Mouse (Mus musculus) forebrain, embryonic 10.5 days (tissue): Measurements from ENCODE around the gene Pfpl. TPM values are rescaled to one million over a fixed set of nuclear protein-coding genes. Genes with fewer than 3 reads are reported as not detected.

Experiments
- DNase-seq: peaks from one replicate; pipeline ENCODE4 v3.0.0-alpha.2; 2017; ENCODE audit warnings: low spot score; ENCODE audit errors: extremely low spot score
- H3K27ac ChIP-seq: fragments of 300-500 bp; sonication (generic); 2 replicates; pipeline ENCODE4 v1.5.1; 2016; ENCODE audit warnings: mild to moderate bottlenecking
- H3K27me3 ChIP-seq: fragments of 300-500 bp; sonication (generic); 2 replicates; pipeline ENCODE4 v1.6.1; 2016; ENCODE audit warnings: mild to moderate bottlenecking; ENCODE audit not compliant: poor library complexity, severe bottlenecking
- H3K36me3 ChIP-seq: fragments of 300-500 bp; sonication (generic); replicated peaks from 2 replicates; pipeline ENCODE4 v1.6.1; 2016; ENCODE audit warnings: mild to moderate bottlenecking, moderate library complexity
- H3K4me1 ChIP-seq: fragments of 300-500 bp; sonication (generic); 2 replicates; pipeline ENCODE4 v1.6.1; 2016
- H3K4me3 ChIP-seq: fragments of 300-500 bp; sonication (generic); 2 replicates; pipeline ENCODE4 v1.5.1; 2016; ENCODE audit warnings: mild to moderate bottlenecking, moderate library complexity
- H3K9me3 ChIP-seq: fragments of 300-500 bp; sonication (generic); 2 replicates; pipeline ENCODE4 v1.6.1; 2016; ENCODE audit warnings: mild to moderate bottlenecking, moderate library complexity
- WGBS: fragments of 180-500 bp; shearing (Covaris S2); methylation state at CpG from one replicate; pipeline ENCODE4 v1.1.7; 2016; 5-methylcytosine and 5-hydroxymethylcytosine counted together
- polyA plus RNA-seq: library from polyadenylated mRNA; unstranded; fragments of >200 nt; fragmentation: Nextera tagmentation; extraction: Ambion mirVana; gene quantifications from 2 replicates; pipeline ENCODE4 v1.2.1, GENCODE M21; 2016

The Pfpl gene
- polyA plus RNA-seq, 1 experiment from 2014 or later = not detected

GRCm38 (mm10) chr19:12442560-12442959, 14.9 kb downstream of the Pfpl start:
- Histone ChIP-seq H3K36me3 (no peaks in the 10 kb centered on the region), H3K27me3 (no peaks in the 10 kb centered on the region), H3K27ac (no peak overlapping the region), H3K4me3 (no peak overlapping the region), H3K4me1 (no peaks in the 10 kb centered on the region), H3K9me3 (no peaks in the 10 kb centered on the region)
- DNase-seq = no peak
- 90% methylated on average over 4 of the region's 4 CpGs for WGBS

DNA sequence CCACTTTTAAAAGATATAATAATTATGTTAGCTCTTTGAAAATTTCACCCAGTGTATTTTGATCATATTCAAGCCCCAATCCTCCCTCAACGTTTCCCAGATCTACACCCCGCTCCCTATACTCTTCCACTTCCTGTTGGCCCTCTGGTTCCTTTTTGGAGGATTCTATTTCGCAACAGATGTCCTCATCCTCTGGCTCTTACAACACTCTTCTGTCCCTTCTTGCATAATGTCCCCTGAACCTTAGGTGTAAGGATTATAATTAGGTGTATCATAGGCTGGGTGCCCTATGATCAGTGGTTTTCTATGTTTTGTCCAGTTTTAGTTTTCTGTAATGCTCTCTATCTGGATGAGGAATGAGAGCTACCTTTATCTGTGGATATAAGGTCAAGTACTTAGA, 17.3 kb downstream of the Pfpl start:
- H3K4me3 ChIP-seq = no peak overlapping the region
- H3K36me3 ChIP-seq = no peaks in the 10 kb centered on the region
- no peak for DNase-seq
- no peaks in the 10 kb centered on the region for H3K4me1 ChIP-seq
- H3K9me3 ChIP-seq = no peaks in the 10 kb centered on the region
- no peaks in the 10 kb centered on the region for H3K27me3 ChIP-seq
- WGBS = 87% methylated on average over 3 of the region's 3 CpGs
- no peak overlapping the region for H3K27ac ChIP-seq

DNA sequence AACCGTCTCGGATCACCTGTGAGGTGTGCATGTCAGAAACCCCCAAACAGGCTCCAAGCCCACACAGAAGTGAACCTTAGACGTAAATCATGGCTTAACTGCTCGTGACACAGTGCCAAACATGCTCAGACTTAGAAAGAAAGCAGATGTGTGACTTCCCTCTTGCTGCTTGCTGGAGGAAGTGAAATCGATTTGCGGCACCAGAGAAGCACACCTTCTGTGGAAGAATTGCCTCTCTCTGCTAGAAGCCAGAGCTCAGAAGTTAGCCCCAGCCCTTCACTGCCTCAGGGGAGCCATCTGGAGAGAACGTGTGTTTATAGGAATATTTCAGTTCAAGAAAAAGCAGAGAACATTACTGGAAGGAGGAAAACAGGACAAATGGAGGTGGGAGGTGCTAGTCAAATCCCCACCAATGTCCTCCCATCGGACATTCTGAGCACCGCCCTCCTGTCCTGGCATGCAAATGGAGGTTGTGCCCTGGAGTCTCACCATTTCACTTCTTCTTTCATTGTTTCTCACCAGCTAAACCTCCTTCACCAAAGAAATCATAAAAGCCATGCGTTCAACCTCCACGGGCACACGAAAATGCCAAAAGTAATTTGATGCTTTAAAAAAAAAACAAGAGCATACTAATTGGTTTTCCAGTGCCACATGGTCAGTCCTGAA, 29.8 kb downstream of the Pfpl start:
- Histone ChIP-seq H3K4me1 (no peaks in the 10 kb centered on the region), H3K4me3 (no peak overlapping the region), H3K27ac (no peak overlapping the region), H3K27me3 (no peaks in the 10 kb centered on the region), H3K9me3 (no peaks in the 10 kb centered on the region), H3K36me3 (no peaks in the 10 kb centered on the region)
- WGBS = 88% methylated on average over 12 of the region's 12 CpGs
- DNase-seq = peak; percentile 12

GRCm38 (mm10) chr19:12459516-12459915, 31.8 kb downstream of the Pfpl start:
- Histone ChIP-seq H3K9me3 (no peaks in the 10 kb centered on the region), H3K27ac (no peak overlapping the region), H3K4me1 (peaks cover 16% of the 10 kb centered on the region), H3K4me3 (no peak overlapping the region), H3K36me3 (no peaks in the 10 kb centered on the region), H3K27me3 (no peaks in the 10 kb centered on the region)
- WGBS = 91% methylated on average over 4 of the region's 4 CpGs
- DNase-seq = no peak

DNA sequence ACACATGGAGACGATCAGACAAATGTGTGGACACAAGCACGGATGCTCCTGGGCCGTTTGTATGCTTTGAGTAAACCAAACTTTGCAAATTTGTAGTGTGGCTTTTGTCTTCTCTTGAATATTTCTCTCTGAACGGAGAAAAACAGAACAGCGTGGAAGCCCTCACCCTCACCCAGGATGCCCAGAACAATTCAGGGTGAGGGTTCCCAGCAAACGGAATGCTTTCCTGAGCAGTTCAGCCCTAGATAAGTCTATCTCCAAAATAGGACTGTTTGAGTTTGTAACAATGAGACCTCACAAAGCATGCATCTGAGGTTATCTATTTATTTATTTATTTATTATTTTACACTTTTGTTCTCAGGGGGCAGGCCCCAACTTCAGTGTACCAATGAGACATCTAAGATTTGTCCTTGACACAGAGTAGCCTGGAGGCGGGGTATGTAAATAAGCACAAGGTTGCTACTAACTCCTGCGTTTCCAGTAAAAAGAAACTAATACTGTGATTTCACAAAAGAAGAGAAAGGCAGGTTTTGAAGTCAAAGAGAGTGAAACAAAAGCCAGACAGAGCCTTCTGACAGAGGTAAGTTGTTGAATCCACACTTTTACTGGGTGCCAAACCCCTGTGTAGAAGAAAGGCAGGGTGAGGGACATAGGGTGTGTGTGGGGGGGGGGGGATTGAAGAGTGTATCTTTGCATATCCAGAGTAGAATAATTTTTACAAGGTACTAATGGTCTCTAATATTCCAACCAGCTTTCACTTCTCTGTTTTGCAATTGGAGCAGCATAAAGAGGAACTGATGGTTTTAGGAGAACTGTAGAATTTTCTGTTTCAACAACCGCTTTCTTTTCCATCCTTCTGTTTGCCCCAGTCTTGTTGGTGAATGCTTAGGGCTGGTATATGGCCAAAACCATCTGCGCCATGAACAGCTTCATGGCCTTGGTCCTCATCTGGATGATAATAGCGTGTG, 32.9 kb downstream of the Pfpl start, which contains the start of gene Mpeg1:
Gene Mpeg1, plus strand, starts transcription at position 498 of the 968 bp plus-strand sequence.
- no peaks in the 10 kb centered on the region for H3K27me3 ChIP-seq
- no peak within 1 kb of the TSS for H3K4me3 ChIP-seq
- 87% methylated on average over 11 of the region's 11 CpGs for WGBS
- H3K9me3 ChIP-seq = no peaks in the 10 kb centered on the region
- H3K4me1 ChIP-seq = peaks cover 16% of the 10 kb centered on the region
- H3K36me3 ChIP-seq = peaks cover 5% of the 10 kb centered on the region
- H3K27ac ChIP-seq = no peak within 1 kb of the TSS
- no peak for DNase-seq

DNA sequence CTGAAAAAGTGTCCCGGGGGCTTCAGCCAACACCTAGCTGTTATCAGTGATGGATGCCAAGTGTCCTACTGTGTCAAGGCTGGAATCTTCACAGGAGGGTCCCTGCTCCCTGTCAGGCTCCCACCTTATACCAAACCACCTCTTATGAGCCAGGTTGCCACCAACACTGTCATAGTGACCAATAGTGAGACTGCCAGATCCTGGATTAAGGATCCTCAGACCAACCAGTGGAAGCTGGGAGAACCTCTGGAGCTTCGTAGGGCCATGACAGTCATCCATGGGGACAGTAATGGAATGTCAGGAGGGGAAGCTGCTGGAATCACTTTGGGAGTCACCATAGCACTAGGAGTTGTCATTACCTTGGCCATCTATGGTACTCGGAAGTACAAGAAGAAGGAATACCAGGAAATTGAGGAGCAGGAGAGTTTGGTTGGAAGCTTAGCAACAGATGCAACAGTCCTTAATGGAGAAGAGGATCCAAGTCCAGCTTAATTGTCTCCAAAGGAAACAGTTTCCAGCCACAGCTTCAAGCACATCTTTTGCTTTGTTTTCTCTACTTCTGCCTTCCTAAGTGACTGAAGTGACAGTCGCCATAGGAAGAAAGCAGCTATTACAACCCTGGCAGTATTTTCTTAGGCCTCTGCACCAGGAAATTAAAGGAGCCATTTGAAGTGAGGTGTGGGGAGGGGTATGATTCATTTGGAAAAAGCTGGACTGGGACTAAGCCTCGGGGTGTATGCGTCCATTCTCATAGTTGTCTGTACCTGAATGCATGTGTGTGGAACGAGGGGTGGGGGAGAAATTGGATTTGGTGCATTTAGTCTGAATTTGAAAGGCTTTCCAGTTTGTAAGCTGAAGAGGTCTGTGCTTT, 35.4 kb downstream of the Pfpl start:
- H3K27ac ChIP-seq = no peak overlapping the region
- H3K4me3 ChIP-seq = no peak overlapping the region
- H3K27me3 ChIP-seq = no peaks in the 10 kb centered on the region
- DNase-seq = peak; percentile 13
- no peaks in the 10 kb centered on the region for H3K9me3 ChIP-seq
- 73% methylated on average over 7 of the region's 7 CpGs for WGBS
- peaks cover 28% of the 10 kb centered on the region for H3K36me3 ChIP-seq
- H3K4me1 ChIP-seq = peaks cover 22% of the 10 kb centered on the region

DNA sequence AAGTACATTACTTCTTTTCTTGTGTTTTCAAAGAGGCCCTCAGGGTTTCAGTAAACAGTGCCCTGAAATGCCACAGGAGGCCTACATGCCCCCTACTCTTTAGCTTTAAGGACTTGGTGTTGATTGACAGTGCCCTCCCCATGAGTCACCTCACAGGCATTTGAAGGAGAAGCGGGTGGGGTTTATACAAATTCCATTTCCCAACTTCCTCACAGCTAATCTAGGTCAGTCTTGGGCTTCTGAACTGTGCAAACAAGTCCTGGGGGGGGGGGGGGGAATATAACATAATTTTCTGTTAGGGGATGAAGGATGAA, 36.0 kb downstream of the Pfpl start:
- peaks cover 22% of the 10 kb centered on the region for H3K4me1 ChIP-seq
- H3K27me3 ChIP-seq = no peaks in the 10 kb centered on the region
- peak; percentile 14 for DNase-seq
- no peaks in the 10 kb centered on the region for H3K9me3 ChIP-seq
- 45% methylated on average over 1 of the region's 1 CpGs for WGBS
- H3K36me3 ChIP-seq = peaks cover 34% of the 10 kb centered on the region
- no peak overlapping the region for H3K27ac ChIP-seq
- H3K4me3 ChIP-seq = no peak overlapping the region

- Histone ChIP-seq H3K9me3 (no peaks in the 10 kb centered on the region), H3K36me3 (peaks cover 38% of the 10 kb centered on the region), H3K27me3 (no peaks in the 10 kb centered on the region), H3K4me3 (no peak overlapping the region), H3K4me1 (peaks cover 22% of the 10 kb centered on the region), H3K27ac (no peak overlapping the region)
- DNase-seq = peak; percentile 11
- 90% methylated on average over 5 of the region's 5 CpGs for WGBS
These were observed 36.4 kb downstream of the Pfpl start for GRCm38 (mm10) chr19:12464127-12464526.

GRCm38 (mm10) chr19:12464674-12465073, 37.0 kb downstream of the Pfpl start:
- Histone ChIP-seq H3K36me3 (peaks cover 43% of the 10 kb centered on the region), H3K27me3 (no peaks in the 10 kb centered on the region), H3K9me3 (no peaks in the 10 kb centered on the region), H3K4me3 (no peak overlapping the region), H3K4me1 (peaks cover 22% of the 10 kb centered on the region), H3K27ac (no peak overlapping the region)
- 83% methylated on average over 4 of the region's 4 CpGs for WGBS
- peak; percentile 3 for DNase-seq

- no peak overlapping the region for H3K4me3 ChIP-seq
- 95% methylated on average over 10 of the region's 10 CpGs for WGBS
- H3K36me3 ChIP-seq = peaks cover 53% of the 10 kb centered on the region
These were observed 37.9 kb downstream of the Pfpl start for GRCm38 (mm10) chr19:12465530-12466144.

GRCm38 (mm10) chr19:12466204-12466603, 38.5 kb downstream of the Pfpl start:
- 35% methylated on average over 7 of the region's 7 CpGs for WGBS
- no peaks in the 10 kb centered on the region for H3K27me3 ChIP-seq
- H3K36me3 ChIP-seq = peaks cover 59% of the 10 kb centered on the region
- no peak overlapping the region for H3K4me3 ChIP-seq
- no peak overlapping the region for H3K27ac ChIP-seq
- DNase-seq = peak; percentile 51
- no peaks in the 10 kb centered on the region for H3K9me3 ChIP-seq
- H3K4me1 ChIP-seq = peaks cover 22% of the 10 kb centered on the region

More at GRCm38 (mm10) chr19:12465530-12466144, 37.9 kb downstream of the Pfpl start:
- DNase-seq = no peak
- peaks cover 22% of the 10 kb centered on the region for H3K4me1 ChIP-seq
- no peaks in the 10 kb centered on the region for H3K9me3 ChIP-seq
- H3K27ac ChIP-seq = no peak overlapping the region
- H3K27me3 ChIP-seq = no peaks in the 10 kb centered on the region

DNA sequence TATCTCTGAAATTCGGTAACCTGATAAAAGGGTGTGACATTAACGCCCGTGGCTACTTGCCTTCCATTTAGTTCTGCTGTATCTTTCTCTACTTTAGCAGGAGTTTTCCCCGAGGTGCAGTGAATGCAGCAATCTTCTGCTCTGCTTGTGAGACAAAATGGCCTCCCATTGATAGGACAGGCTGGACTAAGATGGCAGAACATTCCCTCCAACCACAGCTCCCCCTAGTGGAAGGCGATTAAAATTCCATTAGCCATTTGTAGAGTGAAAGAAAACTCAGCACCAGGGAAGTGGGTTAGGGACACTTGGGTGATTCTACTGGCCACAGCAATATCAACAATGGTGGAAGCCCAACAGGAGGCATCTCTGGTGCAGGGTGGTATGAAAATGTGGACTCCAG, 39.7 kb downstream of the Pfpl start:
- Histone ChIP-seq H3K9me3 (no peaks in the 10 kb centered on the region), H3K36me3 (peaks cover 71% of the 10 kb centered on the region), H3K4me1 (peaks cover 22% of the 10 kb centered on the region), H3K27ac (no peak overlapping the region), H3K4me3 (no peak overlapping the region), H3K27me3 (no peaks in the 10 kb centered on the region)
- DNase-seq = peak; percentile 49
- WGBS = 83% methylated on average over 5 of the region's 5 CpGs
